Mouse (Mus musculus): ENCODE results near the gene Ppp1ca.

The Ppp1ca gene

DNA sequence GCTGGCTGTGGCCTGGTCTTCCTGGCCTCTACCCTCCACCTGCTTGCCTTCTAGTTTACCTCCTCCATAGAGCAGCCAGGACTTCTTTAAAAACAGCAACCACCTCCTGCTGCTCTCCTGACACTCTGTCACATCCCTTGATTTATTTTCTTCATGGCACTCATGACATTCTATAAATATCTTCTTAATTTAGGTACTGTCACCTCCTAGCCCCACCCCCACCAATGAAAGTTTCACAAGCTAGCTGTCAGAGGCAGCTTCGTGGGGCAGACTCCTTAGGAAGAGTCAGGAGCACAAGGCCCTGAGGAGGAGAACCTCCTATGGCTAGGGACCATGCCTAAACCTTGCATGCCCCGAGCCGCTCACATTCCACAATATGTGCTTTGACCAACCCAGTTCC, 4.6 kb upstream of the Ppp1ca start:
- DNase-seq (ENCODE audit: low read depth): no peak

DNA sequence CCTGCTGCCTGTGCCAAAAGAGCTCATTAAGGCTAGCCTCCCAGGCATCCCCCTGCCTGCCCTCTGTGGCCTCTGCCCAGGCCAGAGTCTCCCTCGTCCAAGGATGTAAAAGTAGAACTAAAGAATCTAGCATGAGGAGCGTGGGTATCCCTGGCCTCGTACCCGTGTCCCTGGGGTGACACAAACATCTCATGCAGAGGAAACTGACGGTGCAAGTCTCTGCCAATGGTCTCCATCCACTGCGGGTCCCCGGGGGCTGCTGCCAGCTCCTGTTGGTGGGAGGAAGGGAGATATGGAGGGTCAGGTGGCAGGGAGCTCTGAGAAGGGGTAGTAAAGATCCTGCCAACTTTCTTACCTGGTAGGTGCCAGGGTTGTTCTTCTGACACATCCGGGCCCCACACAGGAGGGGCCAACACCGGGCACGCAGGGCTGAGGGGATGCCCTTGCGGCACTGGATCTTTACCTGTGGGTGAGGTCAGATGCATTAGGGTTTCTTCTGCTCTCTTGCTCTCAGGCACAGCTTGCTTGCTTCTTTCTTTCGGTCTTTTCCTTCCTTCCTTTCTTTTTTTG, 2.7 kb upstream of the Ppp1ca start:
- no peak for DNase-seq (ENCODE audit: low read depth)

DNA sequence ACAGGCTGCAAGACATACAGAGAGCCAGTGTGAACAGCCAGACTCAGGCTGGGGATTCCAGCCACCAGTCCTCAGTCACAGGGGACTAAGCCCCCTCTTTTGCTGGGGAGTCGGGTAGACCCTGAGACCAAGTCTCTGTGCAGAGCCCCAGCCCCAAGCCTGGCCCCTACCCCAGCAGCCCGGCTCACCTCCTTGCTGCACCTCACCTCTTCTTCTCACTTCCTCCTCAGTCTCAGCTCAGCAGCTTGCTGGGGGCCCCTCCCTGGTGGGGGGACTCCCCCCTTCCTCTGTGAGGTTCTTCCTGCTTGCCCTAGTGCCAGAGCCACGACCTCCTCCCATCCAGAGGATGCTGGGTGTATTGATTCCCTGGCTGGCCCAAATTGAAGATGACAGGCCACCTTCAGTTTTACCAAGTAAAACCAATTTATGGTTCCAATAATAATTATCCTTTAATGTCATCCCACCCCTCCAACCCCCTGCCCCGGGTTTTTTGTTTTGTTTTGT, 982 bp upstream of the Ppp1ca start, which contains the start of gene Tbc1d10c:
Tbc1d10c (minus strand) TSS at position 454 of the 504 bp plus-strand sequence.
- no peak for DNase-seq (ENCODE audit: low read depth)

DNA sequence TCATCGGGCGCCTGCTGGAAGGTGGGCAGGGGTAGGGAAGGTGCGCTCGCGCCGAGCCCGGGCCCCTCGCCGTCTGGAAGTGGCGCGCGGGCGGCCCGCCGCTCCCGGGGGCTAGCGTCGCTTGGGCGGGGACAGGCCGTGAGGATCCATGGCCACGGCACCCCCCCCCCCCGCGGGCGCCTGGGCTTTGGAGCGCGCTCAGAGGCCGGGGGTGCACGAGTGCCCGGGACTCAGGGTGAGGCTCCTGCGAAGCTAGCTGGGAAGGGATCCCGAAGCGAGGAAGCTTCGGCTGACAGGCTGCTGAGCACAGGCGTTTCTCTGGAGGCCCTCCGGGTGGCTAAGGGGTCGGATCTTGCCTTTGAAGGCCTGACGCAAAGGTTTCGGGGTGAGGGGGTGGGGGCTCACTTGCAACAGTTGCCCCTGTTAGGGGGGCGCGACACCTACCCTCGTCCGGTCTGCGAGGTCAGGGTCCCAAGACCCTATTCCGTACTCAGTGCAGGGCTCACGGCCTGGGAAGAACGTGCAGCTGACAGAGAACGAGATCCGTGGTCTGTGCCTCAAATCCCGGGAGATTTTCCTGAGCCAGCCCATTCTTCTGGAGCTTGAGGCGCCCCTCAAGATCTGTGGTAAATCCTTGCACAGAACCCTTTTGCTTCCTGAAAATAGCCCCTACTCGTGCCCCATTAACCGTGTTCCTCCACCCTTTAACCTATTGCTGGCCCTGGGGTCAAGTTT, 553 bp downstream of the Ppp1ca start:
- peak; percentile 57 for DNase-seq (ENCODE audit: low read depth)

DNA sequence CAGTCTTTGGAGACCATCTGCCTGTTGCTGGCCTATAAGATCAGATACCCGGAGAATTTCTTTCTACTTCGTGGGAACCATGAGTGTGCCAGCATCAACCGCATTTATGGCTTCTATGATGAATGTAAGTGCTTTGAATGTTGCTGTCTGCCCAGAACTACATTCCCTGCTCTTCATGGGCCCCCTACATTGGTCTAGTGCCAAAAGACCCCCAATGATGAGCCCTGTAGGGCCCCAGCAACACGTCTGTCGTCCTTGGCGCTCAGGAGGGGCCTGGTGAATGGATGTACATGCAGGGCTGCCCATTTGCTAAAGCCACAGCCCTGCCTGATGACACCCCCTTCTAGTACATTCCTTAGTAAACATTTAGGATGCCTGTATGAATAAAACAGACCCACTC, 1.3 kb downstream of the Ppp1ca start:
- no peak for DNase-seq (ENCODE audit: low read depth)

DNA sequence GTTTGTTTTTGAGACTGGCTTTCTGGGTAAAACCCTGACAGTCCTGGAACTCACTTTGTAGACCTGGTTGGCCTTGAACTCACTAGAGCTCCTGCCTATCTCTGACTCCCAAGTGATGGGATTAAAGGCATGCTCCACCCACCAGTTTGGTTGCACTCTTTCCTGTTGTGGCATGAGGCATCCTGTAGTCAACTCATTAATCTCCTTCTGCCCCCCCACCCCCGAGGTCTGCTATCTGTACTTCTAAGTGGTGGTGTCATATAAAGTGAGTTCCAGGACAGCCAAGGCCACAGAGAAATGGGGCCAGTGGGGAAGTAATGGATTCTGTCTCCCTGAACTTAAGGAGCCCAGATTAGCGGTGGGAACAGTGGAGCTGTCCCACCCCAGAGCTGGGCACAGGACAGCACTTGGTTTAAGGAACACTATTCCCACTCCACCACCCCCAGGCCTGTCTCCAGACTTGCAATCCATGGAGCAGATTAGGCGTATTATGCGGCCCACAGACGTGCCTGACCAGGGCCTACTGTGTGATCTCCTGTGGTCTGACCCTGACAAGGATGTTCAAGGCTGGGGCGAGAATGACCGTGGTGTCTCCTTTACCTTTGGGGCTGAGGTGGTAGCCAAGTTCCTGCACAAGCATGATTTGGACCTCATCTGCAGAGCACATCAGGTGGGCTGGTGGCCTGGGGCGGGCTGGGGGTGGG, 2.3 kb downstream of the Ppp1ca start:
- DNase-seq (ENCODE audit: low read depth): peak; percentile 27

DNA sequence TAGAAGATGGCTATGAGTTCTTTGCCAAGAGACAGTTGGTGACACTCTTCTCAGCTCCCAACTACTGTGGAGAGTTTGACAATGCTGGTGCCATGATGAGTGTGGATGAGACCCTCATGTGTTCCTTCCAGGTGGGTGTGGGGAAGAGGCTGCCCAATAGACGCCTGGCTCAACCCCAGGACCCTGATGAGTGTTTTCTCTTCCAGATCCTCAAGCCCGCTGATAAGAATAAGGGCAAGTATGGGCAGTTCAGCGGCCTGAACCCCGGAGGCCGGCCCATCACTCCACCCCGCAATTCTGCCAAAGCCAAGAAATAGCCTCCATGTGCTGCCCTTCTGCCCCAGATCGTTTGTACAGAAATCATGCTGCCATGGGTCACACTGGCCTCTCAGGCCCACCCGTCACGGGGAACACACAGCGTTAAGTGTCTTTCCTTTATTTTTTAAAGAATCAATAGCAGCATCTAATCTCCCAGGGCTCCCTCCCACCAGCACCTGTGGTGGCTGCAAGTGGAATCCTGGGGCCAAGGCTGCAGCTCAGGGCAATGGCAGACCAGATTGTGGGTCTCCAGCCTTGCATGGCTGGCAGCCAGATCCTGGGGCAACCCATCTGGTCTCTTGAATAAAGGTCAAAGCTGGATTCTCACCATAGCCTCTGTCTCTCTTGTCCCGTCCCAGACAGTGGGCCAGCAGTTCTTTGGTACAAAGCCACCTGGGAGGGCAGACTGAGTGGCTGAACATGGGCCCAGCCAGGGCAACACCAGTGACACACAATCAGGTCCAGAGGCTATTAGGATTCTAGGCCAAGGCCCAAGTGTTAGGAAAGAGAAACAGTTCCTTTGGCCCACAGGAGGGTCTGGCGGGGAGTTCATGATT, 3.1 kb downstream of the Ppp1ca start:
- no peak for DNase-seq (ENCODE audit: low read depth)

DNA sequence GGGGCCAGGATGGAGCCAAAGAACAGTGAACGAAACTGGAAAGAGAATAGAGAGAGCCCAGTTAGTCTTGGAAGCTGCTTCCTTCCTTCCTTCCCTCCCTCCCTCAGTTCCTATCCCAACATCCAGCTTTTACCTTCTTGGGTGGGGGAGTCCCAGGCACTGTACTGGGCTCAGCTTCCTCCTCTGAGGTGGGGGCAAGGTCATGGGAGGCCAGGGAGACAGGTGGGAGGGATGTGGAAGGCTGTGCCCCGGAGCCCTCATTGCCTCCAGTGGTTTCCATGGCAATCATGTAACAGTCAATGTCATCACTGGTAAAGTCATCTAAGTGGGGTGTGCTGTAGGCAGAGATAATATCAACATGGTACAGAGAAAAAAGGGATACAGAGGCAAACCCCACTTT, 4.2 kb downstream of the Ppp1ca start:
- DNase-seq (ENCODE audit: low read depth): no peak

DNA sequence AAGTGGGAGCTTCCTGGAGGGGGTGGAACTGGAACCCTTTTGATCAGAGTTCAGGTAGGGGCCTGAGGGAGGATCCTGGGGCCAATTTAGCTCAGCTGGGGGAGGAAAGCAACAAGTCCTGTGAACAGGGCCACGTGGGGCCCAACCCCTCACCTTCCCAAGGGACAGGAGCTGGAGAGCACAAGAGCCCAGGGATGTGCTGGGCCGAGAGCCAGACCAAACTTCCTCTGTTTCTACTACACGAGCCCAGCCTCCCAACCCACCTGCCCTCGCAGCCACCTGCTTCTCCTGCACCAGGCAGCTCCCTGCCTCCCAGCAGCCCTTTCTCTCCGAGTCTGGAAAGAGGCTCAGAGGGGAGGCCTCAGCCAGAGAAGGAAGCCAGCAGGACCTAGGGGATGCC, 4.7 kb downstream of the Ppp1ca start:
- DNase-seq (ENCODE audit: low read depth): peak; percentile 44

DNA sequence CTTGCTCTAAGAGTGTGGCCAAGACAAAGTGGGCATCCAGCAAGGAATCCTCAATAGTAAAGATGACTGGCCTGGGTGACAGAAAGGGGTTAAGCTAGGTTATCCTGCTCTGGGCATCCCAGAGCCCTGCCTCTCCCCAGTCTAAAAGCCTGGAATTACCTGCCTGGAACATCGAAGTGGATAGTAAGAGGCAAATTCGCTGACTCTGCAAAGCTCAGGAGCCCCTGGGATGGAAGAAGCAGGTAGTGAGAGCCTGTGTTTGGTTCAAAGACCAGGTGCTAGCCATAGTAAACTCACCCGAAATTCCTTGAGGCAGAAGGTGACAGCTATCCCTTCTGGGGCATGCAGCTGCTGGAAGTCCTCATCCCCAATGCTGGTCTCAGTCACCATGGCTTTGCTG, 5.3 kb downstream of the Ppp1ca start:
- DNase-seq (ENCODE audit: low read depth): no peak

DNA sequence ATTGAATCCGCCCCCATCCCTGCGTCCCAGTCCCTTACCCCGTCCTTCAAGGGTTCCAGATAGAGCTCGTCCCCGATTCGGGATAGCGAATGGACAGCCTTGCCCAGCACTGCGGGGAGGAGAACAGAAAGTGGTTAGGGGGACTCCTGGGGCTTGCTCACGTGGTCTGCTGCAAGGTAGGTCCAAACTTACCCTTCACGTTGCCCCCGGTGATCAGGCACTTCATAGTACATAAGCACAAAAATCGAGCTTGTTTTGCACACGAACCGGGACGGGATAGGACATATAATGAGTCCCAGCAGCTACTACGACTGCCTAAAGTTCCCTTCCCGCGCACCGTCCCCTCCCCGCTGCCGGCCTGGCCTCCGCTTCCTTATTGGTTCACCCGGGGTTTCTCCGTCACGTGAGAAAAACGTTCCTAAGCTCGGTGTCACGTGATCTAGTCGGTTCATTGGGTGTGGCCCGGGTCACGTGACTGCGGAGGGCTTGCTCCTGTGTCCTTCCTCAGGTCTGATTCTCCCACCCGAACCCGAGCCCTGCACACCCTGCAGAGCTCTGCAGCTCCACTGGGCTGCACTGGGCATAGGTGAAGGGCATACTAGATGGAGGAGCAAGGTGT, 9.5 kb downstream of the Ppp1ca start, which contains the start of gene Rad9a:
Rad9a (minus strand) TSS at position 372 of the 619 bp plus-strand sequence.
- DNase-seq (ENCODE audit: low read depth): peak; percentile 99

DNA sequence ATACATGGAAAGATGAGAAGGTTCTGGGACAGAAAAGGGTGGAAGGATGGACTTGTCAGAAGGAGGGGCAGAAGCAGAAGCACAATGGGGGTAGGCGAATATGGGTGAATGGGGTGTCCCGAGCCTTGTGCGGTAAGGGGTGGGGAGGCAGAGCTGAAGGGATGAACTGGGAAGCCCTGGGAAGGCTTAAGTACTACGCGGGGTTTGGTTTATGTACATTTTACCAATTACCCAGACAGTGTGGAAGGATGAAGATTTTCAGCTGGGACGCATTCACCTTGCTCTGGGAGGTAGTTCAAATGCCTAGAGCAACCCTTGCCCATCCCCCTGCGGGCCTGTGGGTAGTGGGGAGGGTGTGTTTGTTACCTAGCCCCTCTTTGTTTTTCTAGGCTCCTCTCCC, 10.3 kb downstream of the Ppp1ca start:
- DNase-seq (ENCODE audit: low read depth): no peak

DNA sequence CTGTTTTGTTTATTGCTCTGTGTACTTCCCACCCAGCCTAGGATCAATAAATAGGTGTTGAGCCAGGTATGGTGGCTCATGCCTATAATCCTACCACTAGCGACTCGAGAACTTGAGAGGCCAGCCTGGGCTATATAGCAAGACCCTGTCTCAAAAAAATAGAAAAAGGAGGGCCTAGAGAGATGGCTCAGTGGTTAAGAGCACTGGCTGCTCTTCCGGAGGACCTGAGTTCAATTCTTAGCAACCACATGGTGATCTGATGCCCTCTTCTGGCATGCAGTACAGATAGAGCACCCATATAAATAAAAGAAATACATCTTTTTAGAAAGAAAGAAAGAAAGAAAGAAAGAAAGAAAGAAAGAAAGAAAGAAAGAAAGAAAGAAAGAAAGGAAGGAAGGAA, 11.3 kb downstream of the Ppp1ca start:
- no peak for DNase-seq (ENCODE audit: low read depth)

DNA sequence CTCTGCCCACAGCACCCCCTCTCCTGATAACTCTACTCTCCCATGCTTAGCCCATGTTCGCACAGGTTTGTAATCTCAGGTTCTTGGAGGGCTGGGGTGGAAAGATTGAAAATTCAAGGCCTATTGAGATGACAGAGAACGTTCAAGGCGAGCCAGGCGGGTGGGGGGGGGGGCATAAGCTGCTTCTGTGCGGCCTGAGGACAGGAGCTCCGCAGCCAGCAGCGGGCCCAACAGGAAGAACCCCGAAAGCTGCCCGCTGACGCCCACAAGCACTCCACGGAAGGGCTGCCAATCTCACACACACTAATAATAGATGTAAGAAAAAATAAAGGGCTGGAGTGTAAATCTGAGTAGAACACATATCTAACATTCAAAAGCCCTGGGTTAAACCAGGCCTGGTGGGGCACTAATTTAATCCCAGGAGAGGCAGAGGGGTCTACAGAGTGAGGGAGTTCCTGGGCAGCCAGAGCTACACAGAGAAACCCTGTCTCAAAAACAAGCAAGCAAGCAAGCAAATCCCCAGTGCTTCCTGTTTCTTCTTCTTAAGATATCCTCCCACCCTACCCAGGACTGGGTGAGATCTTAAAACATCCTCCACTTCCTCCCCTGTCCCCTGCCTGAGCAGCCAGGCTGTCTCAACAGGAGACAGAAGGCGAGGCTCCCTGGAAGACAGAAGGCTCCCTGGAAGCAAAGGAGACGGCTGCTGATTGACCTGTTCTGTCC, 11.9 kb downstream of the Ppp1ca start:
- DNase-seq (ENCODE audit: low read depth): no peak

DNA sequence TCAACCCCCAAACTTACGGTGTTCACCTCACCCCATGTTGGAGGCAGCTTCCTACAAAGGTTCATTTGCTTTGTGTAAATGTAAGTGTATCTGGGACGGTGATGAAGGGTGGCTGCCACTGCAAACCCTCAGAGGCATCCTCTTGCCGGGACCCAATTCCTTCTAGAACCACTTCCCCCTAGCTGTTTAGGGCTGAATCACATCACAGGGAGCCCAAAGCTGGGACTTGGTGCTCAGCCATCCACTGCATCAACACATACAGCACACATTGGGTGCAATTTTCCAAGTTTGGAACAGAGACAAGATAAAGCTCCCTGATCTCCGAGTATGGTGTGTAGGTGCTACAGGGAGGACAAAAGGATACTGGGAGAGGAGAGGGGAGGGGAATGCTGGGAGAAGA, 13.0 kb downstream of the Ppp1ca start:
- DNase-seq (ENCODE audit: low read depth): peak; percentile 53

DNA sequence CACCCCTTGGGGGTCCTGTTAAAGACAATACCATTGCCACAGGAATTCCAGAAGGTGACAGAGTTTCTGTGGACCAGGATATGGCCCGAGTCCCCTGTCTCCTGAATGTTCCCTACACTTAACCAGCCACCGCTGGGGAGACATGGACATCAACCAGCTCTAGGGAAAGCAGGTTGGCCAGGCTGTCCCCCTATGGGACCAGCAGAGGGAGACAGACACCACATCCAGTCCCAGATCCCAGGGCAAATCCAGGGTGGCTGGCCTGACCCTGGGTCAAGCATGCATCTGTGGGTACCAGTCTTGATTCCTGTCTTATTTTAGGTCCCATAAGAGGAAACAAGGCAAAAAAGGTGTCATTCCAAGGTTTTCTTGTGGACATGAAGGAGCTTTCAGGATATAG, 15.1 kb downstream of the Ppp1ca start:
- peak; percentile 91 for DNase-seq (ENCODE audit: low read depth)

DNA sequence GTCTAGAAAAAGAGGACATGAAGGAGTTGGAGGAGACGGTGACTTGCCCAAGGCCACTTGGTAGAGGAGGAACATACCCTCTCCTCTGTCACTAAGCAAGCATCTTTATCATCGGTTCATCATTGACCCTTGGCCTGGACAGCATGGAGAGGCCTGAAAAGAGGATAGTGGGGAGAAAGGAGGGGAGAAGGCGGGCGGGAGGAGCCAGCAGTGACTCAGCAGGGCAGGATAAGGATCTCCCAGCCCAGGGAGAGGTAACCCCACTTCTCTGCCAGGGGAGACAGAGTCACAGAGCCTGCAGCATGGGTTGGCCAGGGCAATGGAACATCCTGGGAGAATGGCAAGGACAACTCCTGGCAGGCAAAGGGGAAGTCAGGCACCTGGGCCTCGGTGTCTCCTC, 16.7 kb downstream of the Ppp1ca start:
- no peak for DNase-seq (ENCODE audit: low read depth)

DNA sequence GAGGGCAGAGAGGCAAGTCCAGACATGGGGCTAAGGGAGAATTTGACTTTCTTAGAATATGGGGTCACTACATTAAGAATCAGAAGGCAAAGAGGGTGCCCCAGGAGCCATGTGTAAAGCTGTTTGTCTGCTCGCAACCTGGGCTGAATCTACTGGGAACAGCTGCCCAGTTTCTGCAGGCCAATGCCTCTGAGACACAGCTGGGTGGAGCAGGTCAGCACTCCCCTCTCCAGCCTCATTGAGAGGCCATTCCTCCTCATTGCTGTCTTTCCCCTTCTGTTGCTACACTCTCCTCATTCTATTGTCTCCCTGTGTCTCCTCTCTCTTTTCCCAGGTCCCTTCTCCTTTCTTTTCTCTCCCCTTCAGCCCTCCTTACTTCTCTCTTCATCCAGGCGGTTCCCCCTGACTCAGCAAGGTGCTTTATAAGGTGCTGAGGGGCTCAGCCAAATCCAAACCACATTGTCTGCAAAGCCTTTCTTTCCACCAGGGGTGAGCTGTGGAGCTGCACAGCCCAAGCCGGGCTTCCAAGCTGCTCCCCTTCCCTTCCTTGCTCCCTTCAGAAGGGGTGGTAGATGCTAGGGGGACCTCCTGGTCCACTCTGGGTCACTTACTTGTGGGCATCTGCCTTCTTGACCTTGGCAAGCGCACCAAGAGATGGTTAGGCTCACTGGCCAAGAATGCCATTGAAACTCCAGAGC, 20.2 kb downstream of the Ppp1ca start:
- peak; percentile 71 for DNase-seq (ENCODE audit: low read depth)

DNA sequence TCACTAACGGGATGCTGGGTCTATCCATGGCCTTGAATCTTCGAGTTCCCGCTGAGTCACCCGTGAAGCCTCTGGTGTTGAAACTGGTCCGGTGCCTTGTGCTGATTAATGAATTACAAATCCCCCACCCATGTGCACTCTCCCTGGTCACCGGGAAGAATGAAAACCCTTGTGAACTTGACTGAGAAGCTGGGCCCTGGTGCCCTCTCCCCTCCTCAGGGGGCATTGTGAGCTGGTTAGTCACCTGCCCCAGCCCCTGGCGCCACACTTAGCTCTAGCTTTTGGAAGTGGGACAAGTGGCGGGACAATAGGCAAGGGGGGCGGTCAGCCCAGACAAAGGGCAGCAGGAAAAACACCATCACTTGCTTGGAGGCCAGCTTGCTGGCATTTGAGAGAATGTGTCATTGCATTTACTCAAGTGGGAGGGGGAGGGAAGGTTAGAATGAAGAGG, 21.7 kb downstream of the Ppp1ca start:
- DNase-seq (ENCODE audit: low read depth): peak; percentile 95

All from NIH3T3 (cell line).